Mouse (Mus musculus) neural tube, embryonic 12.5 days (tissue): ENCODE results near the gene Pla2g2e. TPM values are rescaled to one million over a fixed set of nuclear protein-coding genes. Genes with fewer than 3 reads are reported as not detected.
A peak's percentile ranks its signal among the peaks of the same experiment; 100 is the strongest.
"Not testable (repeated sequence)": the region's sequence is repeated elsewhere in the genome, so short reads cannot be mapped to it uniquely, and the experiment has no call there.

ENCODE experiments used
- ATAC-seq: fragments of 200-750 bp; cut with Nextera tagmentation; 2 replicates; pipeline ENCODE4 v1.8.0; 2017; ENCODE audit warnings: low read depth, mild to moderate bottlenecking, moderate TSS enrichment, moderate library complexity; ENCODE audit not compliant: low FRiP score
- H3K27ac ChIP-seq: fragments of 300-500 bp; sonication (generic); 2 replicates; pipeline ENCODE4 v1.5.1; 2016
- H3K27me3 ChIP-seq: fragments of 300-500 bp; sonication (generic); replicated peaks from 2 replicates; pipeline ENCODE4 v1.6.1; 2016; ENCODE audit warnings: mild to moderate bottlenecking
- H3K36me3 ChIP-seq: fragments of 300-500 bp; sonication (generic); 2 replicates; pipeline ENCODE4 v1.6.1; 2016; ENCODE audit warnings: mild to moderate bottlenecking
- H3K4me1 ChIP-seq: fragments of 300-500 bp; sonication (generic); 2 replicates; pipeline ENCODE4 v1.6.1; 2016
- H3K4me2 ChIP-seq: fragments of 300-500 bp; sonication (generic); replicated peaks from 2 replicates; pipeline ENCODE4 v1.6.1; 2016; ENCODE audit warnings: mild to moderate bottlenecking
- H3K4me3 ChIP-seq: fragments of 300-500 bp; sonication (generic); 2 replicates; pipeline ENCODE4 v1.5.1; 2016
- H3K9ac ChIP-seq: fragments of 300-500 bp; sonication (generic); 2 replicates; pipeline ENCODE4 v1.6.1; 2016; ENCODE audit warnings: mild to moderate bottlenecking
- H3K9me3 ChIP-seq: fragments of 300-500 bp; sonication (generic); 2 replicates; pipeline ENCODE4 v1.6.1; 2016; ENCODE audit warnings: mild to moderate bottlenecking
- WGBS: fragments of 180-500 bp; shearing (Covaris S2); methylation state at CpG from one replicate; pipeline ENCODE4 v1.1.7; 2016; 5-methylcytosine and 5-hydroxymethylcytosine counted together
- polyA plus RNA-seq: library from polyadenylated mRNA; unstranded; fragments of >200 nt; fragmentation: Nextera tagmentation; extraction: Ambion mirVana; gene quantifications from 2 replicates; pipeline ENCODE4 v1.2.1, GENCODE M21; 2016

Gene Pla2g2e
- polyA plus RNA-seq, 1 experiment from 2014 or later: not detected

- 25% methylated on average over 5 of the region's 5 CpGs for WGBS
- no peaks in the 10 kb centered on the region for H3K4me1 ChIP-seq
- H3K4me2 ChIP-seq: no peak overlapping the region
- no peak for ATAC-seq
- H3K27ac ChIP-seq: no peak overlapping the region
- no peaks in the 10 kb centered on the region for H3K36me3 ChIP-seq
- H3K9ac ChIP-seq: no peak overlapping the region
- no peaks in the 10 kb centered on the region for H3K9me3 ChIP-seq
- H3K4me3 ChIP-seq: no peak overlapping the region
- no peaks in the 10 kb centered on the region for H3K27me3 ChIP-seq
Observed at GRCm38 (mm10) chr4:138865092-138865491, 12.7 kb upstream of the Pla2g2e start.

- Histone ChIP-seq H3K4me2 (no peak overlapping the region), H3K4me3 (no peak overlapping the region), H3K27me3 (no peaks in the 10 kb centered on the region), H3K9ac (no peak overlapping the region), H3K27ac (no peak overlapping the region), H3K4me1 (no peaks in the 10 kb centered on the region), H3K36me3 (no peaks in the 10 kb centered on the region), H3K9me3 (no peaks in the 10 kb centered on the region)
- no peak for ATAC-seq
- WGBS: 73% methylated on average over 6 of the region's 6 CpGs
Observed at GRCm38 (mm10) chr4:138865991-138866390, 11.8 kb upstream of the Pla2g2e start.

- H3K9ac ChIP-seq: no peak overlapping the region
- no peak overlapping the region for H3K27ac ChIP-seq
- H3K27me3 ChIP-seq: no peaks in the 10 kb centered on the region
- ATAC-seq: no peak
- no peak overlapping the region for H3K4me3 ChIP-seq
- no peaks in the 10 kb centered on the region for H3K4me1 ChIP-seq
- H3K36me3 ChIP-seq: no peaks in the 10 kb centered on the region
- H3K9me3 ChIP-seq: no peaks in the 10 kb centered on the region
- WGBS: 14% methylated on average over 7 of the region's 7 CpGs
- H3K4me2 ChIP-seq: no peak overlapping the region
Observed at GRCm38 (mm10) chr4:138866413-138866812, 11.3 kb upstream of the Pla2g2e start.

- 62% methylated on average over 8 of the region's 8 CpGs for WGBS
- Histone ChIP-seq H3K27ac (no peak overlapping the region), H3K4me3 (no peak overlapping the region), H3K36me3 (no peaks in the 10 kb centered on the region), H3K4me2 (no peak overlapping the region), H3K27me3 (no peaks in the 10 kb centered on the region), H3K9me3 (no peaks in the 10 kb centered on the region), H3K4me1 (no peaks in the 10 kb centered on the region), H3K9ac (no peak overlapping the region)
- no peak for ATAC-seq
Observed at GRCm38 (mm10) chr4:138868666-138869065, 9.1 kb upstream of the Pla2g2e start.

- no peaks in the 10 kb centered on the region for H3K9me3 ChIP-seq
- no peak within 1 kb of the TSS for H3K4me3 ChIP-seq
- H3K27ac ChIP-seq: no peak within 1 kb of the TSS
- no peaks in the 10 kb centered on the region for H3K36me3 ChIP-seq
- H3K9ac ChIP-seq: no peak within 1 kb of the TSS
- H3K27me3 ChIP-seq: no peaks in the 10 kb centered on the region
- WGBS: 78% methylated on average over 6 of the region's 6 CpGs
- H3K4me2 ChIP-seq: no peak within 1 kb of the TSS
- no peak for ATAC-seq
- peaks cover 4% of the 10 kb centered on the region; the same call in 1 of the 2 replicates for H3K4me1 ChIP-seq
Observed at GRCm38 (mm10) chr4:138873864-138874263, 3.9 kb upstream of the Pla2g2e start, which contains the start of gene Gm13030. TSS of gene Gm13030 (minus strand) at chr4:138873964.

DNA sequence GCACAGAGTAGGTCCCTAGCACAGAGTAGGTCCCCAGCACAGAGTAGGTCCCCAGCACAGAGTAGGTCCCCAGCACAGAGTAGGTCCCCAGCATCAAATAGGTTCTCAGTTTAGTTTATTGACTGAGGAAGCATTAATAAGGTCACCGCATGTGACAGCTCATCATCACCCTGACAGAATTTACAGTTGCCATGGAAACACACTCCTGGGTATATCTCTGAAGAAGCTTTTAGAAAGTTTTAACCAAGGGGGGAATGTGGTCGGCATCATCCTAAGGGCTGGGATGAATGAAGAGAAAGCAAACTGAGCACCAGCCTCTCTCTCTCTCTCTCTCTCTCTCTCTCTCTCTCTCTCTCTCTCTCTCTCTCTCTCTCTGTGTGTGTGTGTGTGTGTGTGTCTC lies 2.5 kb upstream of the Pla2g2e start:
- not testable (repeated sequence) for H3K27ac ChIP-seq, H3K4me2 ChIP-seq, H3K9me3 ChIP-seq, H3K27me3 ChIP-seq, ATAC-seq, H3K4me3 ChIP-seq, H3K4me1 ChIP-seq, H3K9ac ChIP-seq, H3K36me3 ChIP-seq
- WGBS: 89% methylated on average over 2 of the region's 2 CpGs

GRCm38 (mm10) chr4:138875986-138876385 lies 1.8 kb upstream of the Pla2g2e start:
- WGBS: 90% methylated on average over 2 of the region's 2 CpGs
- Histone ChIP-seq H3K4me1 (peaks cover 4% of the 10 kb centered on the region; the same call in 1 of the 2 replicates), H3K9ac (no peak overlapping the region), H3K4me3 (no peak overlapping the region), H3K27me3 (no peaks in the 10 kb centered on the region), H3K36me3 (no peaks in the 10 kb centered on the region), H3K27ac (no peak overlapping the region), H3K4me2 (no peak overlapping the region), H3K9me3 (no peaks in the 10 kb centered on the region)
- ATAC-seq: no peak

GRCm38 (mm10) chr4:138878783-138879182 lies 1.0 kb downstream of the Pla2g2e start:
- ATAC-seq: no peak
- H3K27me3 ChIP-seq: no peaks in the 10 kb centered on the region
- H3K36me3 ChIP-seq: no peaks in the 10 kb centered on the region
- no peak overlapping the region for H3K4me2 ChIP-seq
- 60% methylated on average over 8 of the region's 8 CpGs for WGBS
- no peak overlapping the region for H3K27ac ChIP-seq
- H3K9me3 ChIP-seq: no peaks in the 10 kb centered on the region
- H3K9ac ChIP-seq: no peak overlapping the region
- H3K4me1 ChIP-seq: peaks cover 11% of the 10 kb centered on the region
- H3K4me3 ChIP-seq: no peak overlapping the region

DNA sequence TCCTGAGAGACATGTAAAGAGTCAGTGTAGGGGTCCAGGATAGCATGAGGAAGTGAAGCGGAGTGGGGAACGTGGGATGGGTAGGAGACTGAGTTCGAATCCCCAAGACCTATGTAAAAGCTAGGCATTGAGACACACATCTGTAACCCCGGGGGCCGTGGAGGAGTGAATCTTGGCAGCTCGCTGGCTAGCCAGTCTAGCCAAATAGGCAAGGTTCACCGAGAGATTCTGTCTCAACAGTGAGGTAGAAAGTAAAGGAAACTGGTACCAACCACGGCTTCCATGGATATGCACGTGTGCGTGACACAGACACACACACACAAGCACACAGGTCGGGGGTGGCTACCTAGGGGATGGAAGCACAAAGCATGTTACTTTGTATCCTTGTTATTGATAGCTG lies 2.1 kb downstream of the Pla2g2e start:
- H3K27me3 ChIP-seq: no peaks in the 10 kb centered on the region
- peaks cover 11% of the 10 kb centered on the region for H3K4me1 ChIP-seq
- no peaks in the 10 kb centered on the region for H3K9me3 ChIP-seq
- 85% methylated on average over 11 of the region's 11 CpGs for WGBS
- ATAC-seq: no peak
- H3K36me3 ChIP-seq: no peaks in the 10 kb centered on the region
- H3K9ac ChIP-seq: no peak overlapping the region
- H3K27ac ChIP-seq: no peak overlapping the region
- H3K4me2 ChIP-seq: no peak overlapping the region
- H3K4me3 ChIP-seq: no peak overlapping the region

- no peak for ATAC-seq
- Histone ChIP-seq H3K27me3 (no peaks in the 10 kb centered on the region), H3K4me3 (no peak overlapping the region), H3K36me3 (no peaks in the 10 kb centered on the region), H3K27ac (no peak overlapping the region), H3K9ac (no peak overlapping the region), H3K4me2 (no peak overlapping the region), H3K9me3 (no peaks in the 10 kb centered on the region), H3K4me1 (peaks cover 11% of the 10 kb centered on the region)
- WGBS: 85% methylated on average over 7 of the region's 7 CpGs
Observed at GRCm38 (mm10) chr4:138880811-138881584, 3.3 kb downstream of the Pla2g2e start.

GRCm38 (mm10) chr4:138882179-138882578 lies 4.4 kb downstream of the Pla2g2e start:
- no peaks in the 10 kb centered on the region for H3K9me3 ChIP-seq
- H3K27ac ChIP-seq: no peak overlapping the region
- no peaks in the 10 kb centered on the region for H3K27me3 ChIP-seq
- peak overlapping the region; percentile 47 for H3K4me2 ChIP-seq
- H3K36me3 ChIP-seq: no peaks in the 10 kb centered on the region
- WGBS: 8% methylated on average over 16 of the region's 16 CpGs
- H3K4me3 ChIP-seq: no peak overlapping the region
- ATAC-seq: 0 out of 2 replicates have a peak, but pooled peaks have one; percentile 48
- H3K9ac ChIP-seq: 0 out of 2 replicates have a peak overlapping the region, but pooled peaks have one; percentile 17
- peaks cover 11% of the 10 kb centered on the region for H3K4me1 ChIP-seq

DNA sequence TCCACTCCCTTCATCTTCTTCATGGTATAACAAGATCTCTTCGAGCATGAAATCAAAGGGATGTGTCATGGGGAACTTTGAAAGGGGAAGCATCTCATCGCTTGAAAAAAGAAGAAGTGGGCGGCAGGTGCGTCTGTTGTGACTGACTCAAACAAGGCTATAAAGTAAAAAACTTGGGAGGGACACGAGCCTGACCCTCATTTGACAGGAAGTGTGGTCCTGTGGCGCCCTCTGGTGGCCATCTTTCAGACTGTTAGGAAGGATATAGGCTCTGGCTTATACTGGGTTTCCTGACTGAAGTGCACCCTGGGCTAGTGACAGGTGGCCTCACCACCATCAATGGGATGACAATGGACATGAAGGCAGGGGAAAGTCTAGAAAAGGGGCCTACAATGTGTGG lies 6.5 kb downstream of the Pla2g2e start:
- WGBS: 14% methylated on average over 6 of the region's 6 CpGs
- no peak for ATAC-seq

GRCm38 (mm10) chr4:138889165-138889564 lies 11.4 kb downstream of the Pla2g2e start:
- no peak overlapping the region for H3K27ac ChIP-seq
- H3K9me3 ChIP-seq: no peaks in the 10 kb centered on the region
- ATAC-seq: no peak
- 55% methylated on average over 7 of the region's 7 CpGs for WGBS
- H3K9ac ChIP-seq: no peak overlapping the region
- H3K27me3 ChIP-seq: no peaks in the 10 kb centered on the region
- H3K4me3 ChIP-seq: no peak overlapping the region
- peaks cover 31% of the 10 kb centered on the region for H3K36me3 ChIP-seq
- no peak overlapping the region for H3K4me2 ChIP-seq
- H3K4me1 ChIP-seq: no peaks in the 10 kb centered on the region

More for the DNA sequence above, 6.5 kb downstream of the Pla2g2e start:
- Histone ChIP-seq H3K27me3 (no peaks in the 10 kb centered on the region), H3K4me2 (no peak overlapping the region), H3K4me1 (peaks cover 7% of the 10 kb centered on the region), H3K4me3 (no peak overlapping the region), H3K9ac (no peak overlapping the region), H3K27ac (no peak overlapping the region), H3K9me3 (no peaks in the 10 kb centered on the region), H3K36me3 (no peaks in the 10 kb centered on the region)
